ENCODE assay signal across 8 mouse cellular contexts in genomic region chr10:21882184-21883081, GRCm38 (mm10). TPM values are rescaled to one million over a fixed set of nuclear protein-coding genes. Genes with fewer than 3 reads are reported as not detected.
DNase-seq lines count a peak whose midpoint lies in the region; ATAC-seq and TF ChIP-seq lines count a peak whose summit lies in the region.

Gene Sgk1 (plus strand): TSS chr10:21882184.

- H3K4me3 ChIP-seq in lung, embryonic 14.5 days (ENCODE audit: low read depth, low read length) = peak within 1 kb of the TSS; percentile 34
- H3K4me3 ChIP-seq in forebrain, postnatal 0 days (ENCODE audit: low read depth, low read length) = peak within 1 kb of the TSS; percentile 67
- peak within 1 kb of the TSS; percentile 53 for H3K4me3 ChIP-seq in midbrain, embryonic 14.5 days (replicated peaks; ENCODE audit: low read depth, low read length)

- intact Hi-C loops in left cerebral cortex, postnatal 10 days (cut with DNase I) = loop anchor here (2.0 to 10.0 kb wide), 6 partner anchors 90 to 498 kb away; no protein-coding TSS in a partner anchor

- no peak for TF ChIP-seq CTCF in lung, embryonic 14.5 days (IDR thresholded peaks at IDR 0.05; ENCODE audit: low read depth)
- TF ChIP-seq CTCF in forebrain, postnatal 0 days (IDR thresholded peaks at IDR 0.05; ENCODE audit: low read depth) = no peak

- no peak within 1 kb of the TSS for H3K27ac ChIP-seq in lung, embryonic 14.5 days (ENCODE audit: low read depth)
- peak within 1 kb of the TSS; percentile 92 for H3K27ac ChIP-seq in forebrain, postnatal 0 days (ENCODE audit: low read depth, low read length)
- H3K27ac ChIP-seq in midbrain, embryonic 14.5 days (replicated peaks; ENCODE audit: low read depth, low read length) = peak within 1 kb of the TSS; percentile 91

- DNase-seq in lung, embryonic 14.5 days = peak; percentile 44
- no peak for DNase-seq in lung, postnatal 14 days
- peak; percentile 83 for DNase-seq in cerebellum, adult 11-12 months
- peak; percentile 80 for DNase-seq in forebrain, postnatal 0 days
- peak; percentile 28 to 71 for DNase-seq in left cerebral cortex, postnatal 10 days (ENCODE audit: extremely low spot score in 1 of 2, low spot score in 2 of 2)
- peak; percentile 85 for DNase-seq in midbrain, embryonic 14.5 days
- peak; percentile 6 to 15 for DNase-seq in thymus, adult 18-20 months

- no peak for ATAC-seq in lung, embryonic 14.5 days (ENCODE audit: insufficient read depth)
- ATAC-seq in forebrain, postnatal 0 days = peak; percentile 94
- peak in 1 of 2 experiments; percentile 14; a peak in 2 of 4 replicates for ATAC-seq in hematopoietic stem cell, adult 5-6 weeks (replicated peaks in 1 of 2; ENCODE audit: insufficient read depth in 1 of 2, low FRiP score in 2 of 2, low TSS enrichment in 1 of 2, low read depth in 1 of 2, poor library complexity in 2 of 2, severe bottlenecking in 2 of 2)
- ATAC-seq in midbrain, embryonic 14.5 days (ENCODE audit: low FRiP score, low TSS enrichment) = peak; percentile 82

- H3K27me3 ChIP-seq in lung, embryonic 14.5 days (ENCODE audit: insufficient read depth, low read length) = peaks cover 5% of the 10 kb centered on the region
- H3K27me3 ChIP-seq in forebrain, postnatal 0 days (ENCODE audit: insufficient read depth, low read length) = no peaks in the 10 kb centered on the region
- no peaks in the 10 kb centered on the region for H3K27me3 ChIP-seq in midbrain, embryonic 14.5 days (ENCODE audit: control insufficient read depth, insufficient read depth, low read length)

- H3K4me2 ChIP-seq in lung, embryonic 14.5 days = peak within 1 kb of the TSS; percentile 70
- H3K4me2 ChIP-seq in forebrain, postnatal 0 days (ENCODE audit: low read depth) = peak within 1 kb of the TSS; percentile 60
- H3K4me2 ChIP-seq in midbrain, embryonic 14.5 days (ENCODE audit: low read length) = peak within 1 kb of the TSS; percentile 67

- H3K4me1 ChIP-seq in lung, embryonic 14.5 days (ENCODE audit: insufficient read depth) = no peaks in the 10 kb centered on the region
- H3K4me1 ChIP-seq in forebrain, postnatal 0 days (ENCODE audit: insufficient read depth) = peaks cover 8% of the 10 kb centered on the region
- peaks cover 12% of the 10 kb centered on the region; the same call in 1 of the 2 replicates for H3K4me1 ChIP-seq in midbrain, embryonic 14.5 days (ENCODE audit: control insufficient read depth, insufficient read depth, low read length)

- no peaks in the 10 kb centered on the region for H3K36me3 ChIP-seq in lung, embryonic 14.5 days (ENCODE audit: insufficient read depth)
- no peaks in the 10 kb centered on the region for H3K36me3 ChIP-seq in forebrain, postnatal 0 days (ENCODE audit: insufficient read depth)
- H3K36me3 ChIP-seq in midbrain, embryonic 14.5 days (ENCODE audit: control insufficient read depth, insufficient read depth, low read length) = no peaks in the 10 kb centered on the region

- WGBS in lung, embryonic 14.5 days = 3% methylated on average over 36 of the region's 36 CpGs
- WGBS in forebrain, postnatal 0 days = under 1% methylated on average over 36 of the region's 36 CpGs
- WGBS in midbrain, embryonic 14.5 days = under 1% methylated on average over 36 of the region's 36 CpGs

- H3K9me3 ChIP-seq in lung, embryonic 14.5 days (ENCODE audit: low read depth, low read length) = no peaks in the 10 kb centered on the region
- H3K9me3 ChIP-seq in forebrain, postnatal 0 days (ENCODE audit: low read length) = no peaks in the 10 kb centered on the region
- H3K9me3 ChIP-seq in midbrain, embryonic 14.5 days (ENCODE audit: control insufficient read depth, low read length) = no peaks in the 10 kb centered on the region

- peak within 1 kb of the TSS; percentile 32; the same call in 1 of the 2 replicates for H3K9ac ChIP-seq in lung, embryonic 14.5 days
- H3K9ac ChIP-seq in forebrain, postnatal 0 days = peak within 1 kb of the TSS; percentile 80
- peak within 1 kb of the TSS; percentile 71 for H3K9ac ChIP-seq in midbrain, embryonic 14.5 days (replicated peaks; ENCODE audit: low read length)

RNA-seq across cellular contexts. Expression of gene Sgk1, which starts in this region (rescaled TPM):
- 32.6 and 36.6 TPM in 2 replicates for polyA plus RNA-seq in lung, embryonic 14.5 days (2014; fragmentation: Nextera tagmentation; extraction: Ambion mirVana)
- total RNA-seq in forebrain, postnatal 0 days (2014; rRNA removed) = 88.0 and 97.5 TPM in 2 replicates
- polyA plus RNA-seq in forebrain, postnatal 0 days (2015; fragmentation: Nextera tagmentation; extraction: Ambion mirVana) = 62.8 and 68.6 TPM in 2 replicates
- 18.1 and 23.6 TPM in 2 replicates for total RNA-seq in hematopoietic stem cell, adult 5-6 weeks (2017)
- total RNA-seq in left cerebral cortex, postnatal 10 days (2021) = 10 to 100 TPM; 70.4 to 86.9 TPM
- 43.7 and 47.9 TPM in 2 replicates for polyA plus RNA-seq in midbrain, embryonic 14.5 days (2014; fragmentation: Nextera tagmentation; extraction: Ambion mirVana)
